Mouse (Mus musculus) T-cell, adult 2 months (primary cell): ENCODE measurements around the gene Mapkbp1.
A peak's percentile ranks its signal among the peaks of the same experiment; 100 is the strongest.

Experiments
- DNase-seq: peaks from one replicate; pipeline ENCODE4 v3.0.0; 2022; ENCODE audit warnings: low spot score

Mapkbp1 gene

DNA sequence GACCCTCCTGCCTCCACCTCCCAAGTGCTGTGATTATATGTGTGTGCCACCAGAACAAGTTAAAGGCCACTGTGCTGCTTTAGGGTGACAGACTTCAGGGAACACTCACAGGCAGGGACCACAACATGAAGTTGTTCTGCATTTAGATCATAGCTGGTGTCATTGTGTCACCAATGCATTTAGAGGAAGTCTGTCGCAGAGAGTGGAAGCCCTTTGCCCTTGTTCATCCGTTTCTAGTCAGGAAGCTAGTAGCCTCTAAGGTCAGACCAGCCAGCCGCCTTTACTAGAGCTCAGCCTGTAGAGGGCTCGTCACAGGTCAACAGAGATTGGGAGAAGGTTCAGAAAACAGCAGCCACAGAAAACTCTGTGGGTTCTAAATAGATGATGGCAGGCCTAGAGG lies 36.2 kb downstream of the Mapkbp1 start:
- DNase-seq, result no peak

DNA sequence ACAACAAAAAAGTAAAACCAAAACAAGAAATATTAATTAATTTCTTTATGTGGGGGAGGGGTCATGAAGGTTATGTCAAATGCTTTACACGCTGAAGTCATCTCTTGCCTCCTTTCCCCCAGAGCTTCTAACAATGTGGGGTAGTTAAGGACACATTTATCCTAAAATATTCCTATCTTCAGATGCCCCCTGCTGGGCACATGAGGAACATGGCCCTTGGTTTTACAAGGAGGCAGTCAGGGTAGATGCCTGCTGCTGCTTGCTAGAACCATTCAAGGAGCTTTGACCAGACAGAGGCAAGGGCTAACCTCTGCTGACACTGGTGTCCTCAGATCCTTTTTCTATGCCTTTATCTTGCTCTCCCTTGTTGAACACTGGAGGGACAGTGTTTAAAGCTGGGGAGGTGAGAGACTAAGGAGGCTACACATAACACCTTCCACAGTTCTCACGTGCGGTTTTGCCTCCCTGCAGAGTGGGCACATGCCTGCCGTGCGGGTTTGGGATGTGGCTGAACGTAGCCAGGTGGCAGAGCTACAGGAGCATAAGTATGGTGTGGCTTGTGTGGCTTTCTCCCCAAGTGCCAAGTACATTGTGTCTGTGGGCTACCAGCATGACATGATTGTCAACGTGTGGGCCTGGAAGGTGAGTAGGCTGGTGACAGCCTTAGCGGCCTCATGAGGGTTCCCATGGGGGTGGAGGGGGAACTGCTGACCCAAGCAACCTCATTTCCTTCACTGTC lies 39.1 kb downstream of the Mapkbp1 start:
- peak; percentile 25 for DNase-seq

DNA sequence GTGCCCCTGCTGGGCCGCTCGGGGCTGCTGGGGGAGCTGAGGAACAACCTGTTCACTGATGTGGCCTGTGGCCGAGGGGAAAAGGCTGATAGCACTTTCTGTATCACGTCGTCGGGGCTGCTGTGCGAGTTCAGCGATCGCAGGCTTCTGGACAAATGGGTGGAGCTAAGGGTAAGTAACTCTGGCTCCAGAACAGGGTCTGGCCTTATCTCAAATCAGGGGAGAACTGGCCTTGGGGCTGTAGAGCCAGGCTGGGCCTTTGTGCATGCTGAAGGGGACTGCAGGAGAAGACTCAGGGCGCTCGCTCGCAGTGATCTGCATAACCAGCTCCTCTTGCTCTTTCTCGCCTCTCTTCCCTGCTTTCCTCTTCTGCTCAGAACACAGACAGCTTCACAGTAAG lies 40.4 kb downstream of the Mapkbp1 start:
- DNase-seq, result no peak

DNA sequence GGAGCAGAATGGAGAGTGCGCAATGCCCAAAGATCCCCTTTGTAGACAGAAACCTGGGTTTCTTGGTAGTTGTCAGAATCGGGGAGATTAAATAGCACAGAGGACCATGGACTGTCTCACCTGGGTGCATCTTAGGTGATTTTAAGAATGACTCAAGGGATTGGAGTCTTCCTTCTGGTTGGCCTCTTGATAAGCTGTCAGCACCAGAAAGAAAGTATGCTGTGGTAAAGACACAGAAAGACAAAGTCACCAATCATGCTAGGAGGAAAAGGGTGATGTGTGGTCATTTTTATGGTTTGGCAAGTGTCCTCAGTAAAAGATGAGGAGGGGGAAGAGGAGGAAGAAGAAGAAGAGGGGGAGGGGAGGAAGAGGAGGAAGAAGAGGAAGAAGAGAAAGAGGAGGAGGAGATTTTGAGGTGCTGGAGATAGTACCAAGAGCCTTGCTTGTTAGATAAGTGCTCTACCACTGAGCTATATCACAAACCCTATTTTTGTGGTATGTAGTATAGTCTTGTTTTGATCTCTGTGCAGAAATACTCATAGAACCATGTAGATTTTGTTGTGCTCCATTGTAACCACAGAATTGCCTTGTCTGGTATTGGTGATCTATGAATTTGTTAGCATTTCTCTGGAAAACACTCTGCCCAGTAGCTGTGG lies 41.5 kb downstream of the Mapkbp1 start:
- DNase-seq, result no peak

DNA sequence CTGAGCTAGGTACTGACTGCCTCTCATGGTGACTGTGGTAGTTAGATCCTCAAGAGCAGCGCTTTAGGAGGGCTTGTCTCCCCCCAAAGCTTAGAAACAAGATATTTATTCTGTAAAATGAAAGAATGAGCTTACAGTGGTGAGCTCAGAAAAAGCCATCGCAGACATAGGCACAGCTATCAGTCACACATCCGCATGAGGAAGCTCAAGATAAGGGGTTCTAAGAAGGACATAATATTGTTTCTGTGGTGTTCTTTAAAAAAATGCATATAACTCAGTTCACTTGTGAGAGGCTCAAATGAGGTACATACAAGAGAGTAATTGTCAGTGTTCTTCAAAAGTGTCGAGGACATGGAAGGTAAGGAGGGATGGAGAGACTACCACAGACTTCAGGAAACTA lies 43.4 kb downstream of the Mapkbp1 start:
- no peak for DNase-seq

DNA sequence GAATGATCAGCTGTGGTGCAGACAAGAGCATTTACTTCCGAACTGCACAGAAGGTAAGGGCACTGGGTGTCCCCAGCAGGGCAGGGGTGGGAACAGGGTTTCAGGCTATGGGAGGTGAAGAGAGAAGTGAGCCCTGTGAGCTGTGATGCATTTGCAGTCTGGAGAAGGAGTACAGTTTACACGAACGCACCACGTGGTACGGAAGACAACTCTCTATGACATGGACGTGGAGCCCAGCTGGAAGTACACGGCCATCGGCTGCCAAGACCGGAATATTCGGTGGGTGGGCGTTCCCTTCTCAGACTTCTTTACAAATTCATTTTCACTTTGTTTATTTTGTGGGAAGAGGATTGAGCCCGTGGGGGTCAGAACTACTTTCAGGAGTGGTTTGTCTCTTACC lies 45.1 kb downstream of the Mapkbp1 start:
- DNase-seq, result no peak

DNA sequence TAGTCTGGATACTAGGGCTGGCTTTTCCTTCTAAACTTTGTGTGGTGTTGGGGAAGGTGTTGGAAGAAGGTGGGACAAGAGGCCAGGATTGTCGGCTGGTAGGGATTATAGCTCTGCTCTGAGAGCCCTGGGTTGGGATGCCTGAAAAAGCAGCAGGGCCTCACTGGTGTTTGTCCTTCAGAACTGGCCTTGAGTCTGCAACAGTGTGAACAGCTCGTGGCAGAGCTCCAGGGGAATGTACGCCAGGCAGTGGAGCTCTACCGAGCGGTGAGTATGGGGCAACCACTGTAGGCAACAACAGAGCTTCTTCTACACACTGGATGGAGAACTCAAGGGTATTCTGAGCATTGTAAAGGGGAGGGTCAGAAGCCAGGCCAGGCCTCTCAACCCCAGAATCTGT lies 51.8 kb downstream of the Mapkbp1 start:
- no peak for DNase-seq

DNA sequence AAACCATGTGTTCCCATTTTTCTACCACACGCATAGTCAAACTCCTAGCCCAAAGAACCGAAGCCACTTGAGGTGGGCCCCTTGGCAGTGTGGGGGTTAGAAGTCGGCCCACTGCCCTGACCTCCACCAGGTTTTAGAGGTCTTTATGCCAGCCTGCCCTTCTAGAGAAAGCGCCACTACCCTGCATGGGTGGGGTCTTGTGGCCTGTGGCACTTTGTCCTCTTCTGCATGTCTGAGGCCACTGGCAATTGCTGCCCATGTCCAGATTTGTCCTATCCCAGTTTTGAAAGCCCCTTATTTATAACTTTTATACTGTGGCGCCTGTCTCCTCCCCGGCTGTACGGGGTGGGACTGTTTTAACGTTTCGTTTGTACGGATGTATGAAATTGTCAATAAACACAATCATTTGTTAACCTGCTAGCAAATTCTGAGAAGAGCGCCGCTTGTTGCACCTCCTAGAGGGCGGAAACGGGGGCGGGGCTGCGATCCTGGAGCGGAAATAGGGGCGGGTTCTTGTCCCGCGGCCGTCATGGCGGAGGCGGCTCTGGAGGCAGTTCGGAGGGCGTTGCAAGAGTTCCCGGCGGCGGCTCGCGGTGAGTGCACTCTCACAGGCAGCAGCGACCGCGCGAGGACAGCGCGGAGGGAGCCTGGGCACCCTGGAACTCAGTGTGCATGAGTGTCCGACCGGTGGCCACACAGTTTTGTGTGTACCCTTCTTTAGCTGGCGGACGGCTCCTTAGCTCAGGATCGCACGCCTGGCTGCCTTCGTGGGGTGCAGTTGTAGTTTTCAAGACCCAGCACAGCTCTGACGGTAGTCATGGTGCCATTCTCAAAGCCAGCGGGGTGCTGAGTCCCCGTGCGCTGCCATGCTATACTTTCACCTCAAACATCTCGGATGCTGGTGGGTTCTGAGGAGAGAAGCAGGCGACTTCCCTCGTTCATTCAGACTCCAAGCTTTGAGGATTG lies 54.8 kb downstream of the Mapkbp1 start, which contains the start of the genes Jmjd7 and Gm28042:
Jmjd7 (plus strand) TSS at position 500 of the 966 bp plus-strand sequence.
Gm28042 (plus strand) TSS at position 510 of the 966 bp plus-strand sequence.
- peak; percentile 95 for DNase-seq

DNA sequence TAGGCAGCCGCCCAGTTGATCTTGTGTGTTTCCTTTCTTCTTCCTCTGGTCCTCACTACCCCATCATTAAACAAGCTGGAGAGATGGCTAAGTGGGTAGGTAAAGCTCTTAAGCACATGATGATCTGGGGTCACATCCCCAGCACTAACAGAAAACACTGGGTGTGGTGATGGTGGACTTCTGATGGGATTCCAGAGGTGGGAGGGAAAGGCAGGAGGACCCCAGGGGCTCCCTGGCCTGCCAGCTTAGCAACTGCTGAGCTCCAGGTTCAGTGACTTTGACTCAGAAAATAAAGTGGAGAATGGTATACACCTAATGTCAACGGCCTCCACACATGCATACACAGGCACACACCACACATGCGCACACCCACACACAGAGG lies 55.4 kb downstream of the Mapkbp1 start:
- no peak for DNase-seq

DNA sequence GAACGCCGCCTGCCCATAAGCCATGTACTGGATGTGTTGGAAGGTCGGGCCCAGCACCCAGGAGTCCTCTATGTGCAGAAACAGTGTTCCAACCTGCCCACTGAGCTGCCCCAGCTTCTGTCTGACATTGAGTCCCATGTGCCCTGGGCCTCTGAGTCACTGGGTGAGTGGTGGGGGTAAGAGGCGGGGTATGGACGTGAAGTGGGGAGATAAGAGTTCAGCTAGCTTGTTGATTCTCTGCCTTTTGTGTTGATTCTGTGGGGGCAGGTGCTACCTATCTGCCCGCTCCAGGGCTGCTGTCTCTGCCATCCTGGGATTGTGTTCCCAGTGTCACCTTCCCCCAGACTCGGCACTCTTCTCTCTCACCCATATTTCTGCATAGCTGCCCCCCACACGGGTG lies 57.9 kb downstream of the Mapkbp1 start:
- DNase-seq, result no peak

DNA sequence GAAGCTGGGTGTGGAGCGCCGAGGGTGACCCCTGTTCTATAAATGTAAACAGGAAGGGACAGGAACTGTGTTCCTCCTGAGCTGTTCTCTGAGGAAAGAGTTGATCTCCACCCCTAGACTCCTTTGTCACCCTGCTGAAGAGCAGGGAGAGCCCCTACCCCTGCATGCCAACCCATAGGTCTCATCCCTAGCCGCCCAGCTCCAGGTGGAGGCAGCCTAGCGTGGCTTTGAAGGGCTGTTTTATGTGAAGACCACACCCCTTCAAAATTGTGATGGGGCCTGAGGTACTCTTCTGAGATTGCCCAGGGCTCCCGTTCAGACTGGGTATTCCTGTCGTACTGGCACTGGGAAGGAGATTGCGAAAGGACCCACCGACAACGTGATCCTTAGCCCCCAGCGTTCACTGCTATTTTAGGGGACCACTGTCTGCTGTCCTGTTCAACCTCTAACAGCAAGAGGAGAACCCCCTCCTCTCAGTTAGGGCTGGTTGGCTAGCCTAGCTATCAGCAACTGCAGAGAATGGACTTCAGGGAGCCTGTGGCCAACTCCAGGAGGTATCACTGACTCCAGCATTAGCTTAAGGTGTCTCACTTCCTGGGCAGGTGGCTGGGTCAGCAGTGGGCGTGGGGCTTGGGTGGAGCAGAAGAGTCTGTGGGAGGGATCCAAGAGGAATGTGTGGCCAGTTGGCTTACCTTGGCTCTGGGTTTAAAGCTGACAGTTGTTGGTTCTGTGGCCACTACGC lies 60.4 kb downstream of the Mapkbp1 start, which contains the start of gene Pla2g4b:
Pla2g4b (plus strand) TSS at position 692 of the 742 bp plus-strand sequence.
- DNase-seq, result no peak

DNA sequence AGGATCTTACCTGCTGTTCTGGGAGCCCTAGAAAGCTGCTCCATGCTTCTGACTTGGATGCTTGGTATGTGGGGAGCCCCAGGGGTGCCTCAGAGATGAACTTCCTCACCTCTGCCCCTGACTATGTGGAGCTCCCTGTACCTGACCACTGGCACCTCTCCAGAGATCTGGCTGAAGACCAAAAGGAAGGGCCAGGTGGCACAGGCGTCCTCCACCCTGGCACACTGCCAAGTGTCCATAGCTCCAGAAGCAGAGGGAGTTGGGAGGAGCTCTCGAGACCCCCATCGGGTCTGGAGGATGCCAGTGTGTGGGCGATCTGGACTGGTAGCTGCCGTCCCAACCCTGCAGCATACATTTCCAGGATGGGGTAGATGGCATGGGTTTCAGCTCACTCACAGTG lies 61.2 kb downstream of the Mapkbp1 start:
- DNase-seq, result no peak

DNA sequence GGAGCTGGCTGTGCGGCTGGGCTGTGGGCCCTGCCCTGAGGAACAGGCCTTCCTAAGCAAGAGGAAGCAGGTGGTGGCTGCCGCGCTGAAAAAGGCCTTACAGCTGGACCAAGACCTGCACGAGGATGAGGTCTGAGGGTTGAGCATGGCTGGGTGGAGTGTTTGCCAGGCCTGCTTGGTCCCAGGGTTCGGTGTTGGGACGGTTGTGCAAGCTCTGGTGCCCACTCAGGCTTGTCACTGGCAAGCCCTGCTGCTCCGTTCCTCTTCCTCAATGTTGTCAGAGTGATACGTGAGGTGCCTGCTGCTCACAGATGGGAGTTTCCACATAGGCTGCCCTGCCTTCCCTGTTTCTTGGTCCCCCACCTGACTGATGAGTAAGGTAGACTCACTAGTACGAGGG lies 65.2 kb downstream of the Mapkbp1 start:
- no peak for DNase-seq

DNA sequence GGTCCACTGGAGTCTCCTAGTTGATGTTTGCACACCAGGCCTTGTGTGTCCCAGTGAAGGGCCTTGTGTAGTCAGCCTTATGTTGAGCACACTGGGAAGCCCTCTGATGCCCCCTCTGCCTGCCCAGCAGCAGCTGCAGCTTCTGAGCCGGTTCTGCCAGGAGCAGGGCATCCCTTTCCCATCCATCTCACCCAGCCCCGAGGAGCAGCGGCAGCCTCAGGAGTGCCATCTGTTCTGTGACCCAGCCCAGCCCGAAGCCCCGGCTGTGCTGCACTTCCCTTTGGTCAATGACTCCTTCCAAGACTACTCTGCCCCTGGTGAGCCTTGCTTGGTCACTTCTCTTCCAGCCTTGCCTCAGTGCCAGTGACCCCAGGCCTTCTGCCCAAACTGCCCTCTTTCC lies 68.5 kb downstream of the Mapkbp1 start:
- DNase-seq, result no peak

DNA sequence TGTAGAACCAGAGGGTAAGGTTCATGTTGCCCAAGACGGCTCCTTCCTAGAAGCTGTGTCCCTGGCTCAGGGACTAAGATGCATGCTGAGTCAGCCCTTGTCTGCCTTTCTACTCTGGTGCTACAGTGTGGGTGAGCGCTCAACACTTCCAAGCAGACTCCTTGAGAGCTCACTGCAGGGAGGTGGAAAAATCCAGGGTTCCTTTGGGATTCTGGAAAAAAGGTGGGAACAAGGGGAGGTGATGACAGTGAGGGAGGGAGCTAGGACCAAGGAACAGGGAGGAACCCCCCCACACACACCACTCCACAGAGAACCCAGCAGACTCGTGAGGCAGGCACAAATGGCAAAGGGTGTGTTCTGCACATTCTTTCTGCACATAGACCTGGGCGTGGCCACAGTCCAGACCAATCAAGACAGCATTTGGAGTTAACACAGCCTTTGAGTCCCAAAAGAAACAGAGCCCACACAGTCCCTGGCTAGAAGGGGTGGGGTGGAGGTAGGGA lies 71.7 kb downstream of the Mapkbp1 start:
- DNase-seq, result no peak

DNA sequence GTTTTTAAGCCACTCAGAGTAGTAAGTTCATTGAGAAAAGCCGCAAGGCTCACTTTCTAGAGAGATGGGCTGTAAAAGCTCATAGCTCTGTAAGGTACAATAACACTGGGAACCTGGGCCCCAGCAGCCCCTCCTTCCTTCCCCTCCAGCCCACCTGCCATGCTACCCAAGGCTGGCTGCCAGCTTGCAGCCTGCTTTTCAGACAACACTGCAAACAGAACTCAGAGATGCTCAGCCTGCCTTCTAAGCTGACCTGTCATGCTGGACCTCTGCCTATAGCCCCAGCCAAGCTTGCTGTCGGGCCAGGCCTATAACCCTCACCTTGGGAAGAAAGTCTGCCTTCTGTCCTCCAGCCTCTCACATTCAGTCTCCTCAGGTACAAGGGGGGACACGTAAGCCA lies 72.2 kb downstream of the Mapkbp1 start:
- no peak for DNase-seq

DNA sequence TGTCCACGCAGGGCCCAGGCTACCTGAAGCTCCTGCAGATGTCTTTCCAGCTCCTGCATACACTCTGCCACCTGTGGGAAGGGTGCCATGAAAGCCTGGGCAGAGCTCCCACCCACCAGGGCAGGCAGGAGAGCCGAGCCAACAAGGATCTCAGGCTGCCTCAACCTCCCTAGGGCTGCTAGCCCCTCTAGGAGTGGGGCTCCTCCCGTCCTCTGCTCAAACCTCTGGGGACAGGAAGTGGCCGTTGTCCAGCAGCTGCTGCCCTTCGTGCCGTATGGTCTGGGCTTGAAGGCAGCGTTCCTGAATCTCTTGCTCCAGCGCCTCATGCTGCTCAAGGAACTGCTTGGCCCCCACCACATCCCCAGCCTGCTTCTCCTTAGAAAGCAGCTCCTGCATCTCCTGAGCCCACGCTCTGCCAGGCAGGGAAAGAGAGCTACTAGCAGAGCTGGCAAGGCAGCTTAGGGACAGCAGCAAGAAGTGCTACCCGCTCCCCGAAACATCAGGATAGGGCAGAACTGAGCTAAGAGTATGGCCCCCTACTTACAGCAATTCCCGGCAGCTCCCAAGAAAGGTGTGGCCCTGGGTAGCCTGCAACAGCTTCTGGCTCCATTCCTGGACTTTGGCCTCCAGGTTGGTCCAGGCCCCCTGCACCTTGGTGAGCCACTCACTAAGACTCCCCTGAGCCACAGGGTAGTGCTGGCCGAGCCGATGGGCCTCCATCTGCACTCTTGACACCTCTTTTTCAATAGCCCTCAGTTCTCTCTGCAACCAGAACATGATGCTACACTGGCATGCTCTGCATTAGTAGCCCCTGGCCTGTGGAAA lies 74.2 kb downstream of the Mapkbp1 start:
- no peak for DNase-seq

DNA sequence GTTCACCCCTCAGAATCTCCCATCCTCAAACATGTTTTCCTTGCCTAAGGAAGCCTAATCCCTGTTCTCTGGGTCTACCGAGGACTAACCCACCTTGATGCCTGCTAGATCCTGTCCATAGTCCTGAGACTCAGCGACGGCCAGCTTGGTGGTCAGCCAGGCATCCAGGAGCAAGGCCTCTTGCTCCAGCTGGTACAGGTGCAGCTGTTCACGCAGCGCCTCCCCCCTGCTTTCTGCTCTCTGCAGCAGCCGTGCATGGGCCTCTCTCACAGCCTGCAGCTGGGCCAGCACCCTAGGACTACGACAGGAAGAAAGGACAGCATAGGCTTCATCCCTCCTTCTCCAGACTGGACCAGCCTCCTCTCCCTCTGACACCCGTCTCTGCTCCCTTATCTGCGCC lies 75.7 kb downstream of the Mapkbp1 start:
- no peak for DNase-seq

DNA sequence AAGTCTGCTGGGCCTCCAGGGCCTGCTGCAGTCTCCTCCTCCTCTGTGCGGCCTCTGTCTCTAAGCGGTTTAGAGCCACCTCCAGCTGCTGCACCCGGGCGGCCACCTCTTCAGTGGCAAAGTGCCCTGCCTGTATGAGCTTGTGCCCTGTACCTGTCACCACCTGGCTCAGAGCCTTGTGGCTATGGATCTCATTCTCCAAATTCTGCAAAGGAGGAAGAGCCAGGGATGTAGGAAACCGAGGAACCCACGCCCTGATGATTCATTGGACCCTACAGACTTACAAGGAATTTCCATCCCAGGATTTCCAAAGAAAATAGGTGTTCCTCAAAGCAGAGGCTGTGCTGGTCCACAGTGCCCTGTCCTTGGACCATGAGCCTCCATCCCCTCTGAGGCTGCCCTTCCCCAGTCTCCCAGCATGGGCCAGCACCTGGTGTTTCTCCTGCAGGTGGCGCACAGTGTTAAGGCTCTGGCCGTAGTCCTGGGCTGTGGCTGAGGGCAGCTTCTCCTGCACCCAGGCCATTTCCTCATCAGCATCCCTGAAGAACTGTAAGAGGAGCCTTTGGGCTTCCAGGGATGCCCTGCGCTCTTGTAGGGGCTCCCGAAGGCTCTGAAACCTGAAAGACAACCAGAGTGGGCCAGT lies 77.3 kb downstream of the Mapkbp1 start:
- no peak for DNase-seq

DNA sequence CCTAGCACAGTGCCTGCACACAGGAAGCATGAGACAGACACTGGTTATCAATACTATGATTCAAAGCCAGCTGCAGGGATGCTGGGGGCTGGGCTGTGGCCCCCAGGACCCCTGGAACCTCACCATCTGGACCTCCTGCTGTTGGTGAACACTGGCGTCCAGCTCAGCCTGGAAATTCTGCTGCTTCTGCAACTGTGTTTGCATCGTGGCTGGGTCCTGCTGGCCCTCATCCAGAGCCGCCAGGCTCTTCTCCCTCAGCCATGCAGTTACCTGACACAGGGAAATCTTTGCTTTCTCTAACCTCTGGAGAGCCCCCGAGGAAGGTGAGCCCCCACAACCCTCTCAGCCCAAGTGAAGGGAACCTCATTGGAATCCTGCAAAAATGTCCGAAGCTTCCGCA lies 78.9 kb downstream of the Mapkbp1 start:
- DNase-seq, result no peak
